Mouse (Mus musculus) olfactory bulb, adult 2 months (tissue): ENCODE measurements around the gene Krt1. TPM values are rescaled to one million over a fixed set of nuclear protein-coding genes. Genes with fewer than 3 reads are reported as not detected.
A peak's percentile ranks its signal among the peaks of the same experiment; 100 is the strongest.

Experiments used
- H3K27ac ChIP-seq: fragments of 200-500 bp; 2 replicates; pipeline ENCODE4 v1.5.1; 2012; ENCODE audit warnings: low read depth, low read length; ENCODE audit not compliant: insufficient read depth
- H3K4me1 ChIP-seq: fragments of 200-500 bp; 2 replicates; pipeline ENCODE4 v1.6.1; 2012; ENCODE audit warnings: low read length; ENCODE audit not compliant: control insufficient read depth, insufficient read depth
- H3K4me3 ChIP-seq: fragments of 200-500 bp; 2 replicates; pipeline ENCODE4 v1.5.1; 2012; ENCODE audit warnings: mild to moderate bottlenecking, low read depth, low read length, moderate library complexity; ENCODE audit not compliant: insufficient read depth
- CTCF ChIP-seq: fragments of 200-500 bp; IDR thresholded peaks from 2 replicates; pipeline ENCODE4 v1.5.1; 2012; ENCODE audit warnings: low read depth, mild to moderate bottlenecking, low read length, moderate library complexity; ENCODE audit not compliant: insufficient read depth
- POLR2A ChIP-seq: fragments of 200-500 bp; IDR thresholded peaks from 2 replicates; pipeline ENCODE4 v1.6.1; 2012; ENCODE audit warnings: mild to moderate bottlenecking, low read depth, low read length, moderate library complexity; ENCODE audit not compliant: insufficient read depth
- WGBS: fragments of 180-500 bp; shearing (Covaris S2); methylation state at CpG from one replicate; pipeline ENCODE4 v1.1.7; 2018; 5-methylcytosine and 5-hydroxymethylcytosine counted together
- polyA plus RNA-seq: library from polyadenylated mRNA; stranded (reverse); fragments of >200 nt; gene quantifications from 2 replicates; pipeline ENCODE4 v1.2.4, GENCODE M21; 2012; ENCODE audit warnings: low replicate concordance; ENCODE audit not compliant: missing spikeins, insufficient read depth, insufficient read length

The Krt1 gene
- polyA plus RNA-seq: not detected in 2 replicates

- 94% methylated on average over 6 of the region's 6 CpGs for WGBS
- Histone ChIP-seq H3K27ac (no peak within 1 kb of the TSS), H3K4me1 (peaks cover 14% of the 10 kb centered on the region), H3K4me3 (no peak within 1 kb of the TSS)
- TF ChIP-seq POLR2A (no peak), CTCF (no peak)
Measured at GRCm38 (mm10) chr15:101850694-101851093, at the start of gene Krt1. Krt1 (minus strand) TSS chr15:101850794.

- H3K4me1 ChIP-seq: no peaks in the 10 kb centered on the region
- H3K27ac ChIP-seq: no peak overlapping the region
- H3K4me3 ChIP-seq: no peak overlapping the region
- 95% methylated on average over 4 of the region's 4 CpGs for WGBS
- no peak for TF ChIP-seq POLR2A
- TF ChIP-seq CTCF: no peak
Measured at GRCm38 (mm10) chr15:101895216-101895615, 44.6 kb upstream of the Krt1 start.

- Histone ChIP-seq H3K27ac (no peak within 1 kb of the TSS), H3K4me3 (no peak within 1 kb of the TSS), H3K4me1 (no peaks in the 10 kb centered on the region)
- TF ChIP-seq CTCF (no peak), POLR2A (no peak)
- 63% methylated on average over 4 of the region's 4 CpGs for WGBS
Measured at GRCm38 (mm10) chr15:101892820-101893219, 42.2 kb upstream of the Krt1 start, which contains the start of gene Krt76. Krt76 (minus strand) TSS chr15:101892920.

GRCm38 (mm10) chr15:101879776-101880175, 29.2 kb upstream of the Krt1 start:
- no peak overlapping the region for H3K27ac ChIP-seq
- no peak overlapping the region for H3K4me3 ChIP-seq
- WGBS: 23% methylated on average over 11 of the region's 11 CpGs
- H3K4me1 ChIP-seq: no peaks in the 10 kb centered on the region
- TF ChIP-seq CTCF (no peak), POLR2A (no peak)

GRCm38 (mm10) chr15:101878041-101878440, 27.4 kb upstream of the Krt1 start:
- H3K4me1 ChIP-seq: no peaks in the 10 kb centered on the region
- no peak overlapping the region for H3K4me3 ChIP-seq
- 81% methylated on average over 2 of the region's 2 CpGs for WGBS
- TF ChIP-seq POLR2A (no peak), CTCF (no peak)
- H3K27ac ChIP-seq: no peak overlapping the region

GRCm38 (mm10) chr15:101874383-101874782, 23.8 kb upstream of the Krt1 start:
- Histone ChIP-seq H3K27ac (no peak overlapping the region), H3K4me3 (no peak overlapping the region), H3K4me1 (peaks cover under 1% of the 10 kb centered on the region)
- no peak for TF ChIP-seq CTCF
- WGBS: 70% methylated on average over 1 of the region's 1 CpGs

- Histone ChIP-seq H3K4me1 (peaks cover 6% of the 10 kb centered on the region), H3K27ac (no peak overlapping the region), H3K4me3 (no peak overlapping the region)
- TF ChIP-seq POLR2A (no peak), CTCF (no peak)
- WGBS: 73% methylated on average over 4 of the region's 4 CpGs
Measured at GRCm38 (mm10) chr15:101873231-101873630, 22.6 kb upstream of the Krt1 start.

GRCm38 (mm10) chr15:101869431-101869830, 18.8 kb upstream of the Krt1 start, which contains the start of gene Krt77:
Krt77 (minus strand) TSS chr15:101869705.
- peak within 1 kb of the TSS; percentile 38; the same call in 1 of the 2 replicates for H3K27ac ChIP-seq
- no peak within 1 kb of the TSS for H3K4me3 ChIP-seq
- no peak for TF ChIP-seq POLR2A
- peaks cover 6% of the 10 kb centered on the region for H3K4me1 ChIP-seq
- WGBS: 19% methylated on average over 6 of the region's 6 CpGs

GRCm38 (mm10) chr15:101866754-101867153, 16.2 kb upstream of the Krt1 start:
- no peak overlapping the region for H3K4me3 ChIP-seq
- H3K27ac ChIP-seq: no peak overlapping the region

More at GRCm38 (mm10) chr15:101866754-101867153, 16.2 kb upstream of the Krt1 start:
- 66% methylated on average over 7 of the region's 7 CpGs for WGBS
- no peak for TF ChIP-seq CTCF
- TF ChIP-seq POLR2A: no peak
- peaks cover 6% of the 10 kb centered on the region for H3K4me1 ChIP-seq
